Mouse (Mus musculus) neural tube, embryonic 14.5 days (tissue): Measurements from ENCODE around the gene Cd247. TPM values are rescaled to one million over a fixed set of nuclear protein-coding genes. Genes with fewer than 3 reads are reported as not detected.

Experiments
- ATAC-seq: fragments of 200-750 bp; cut with Nextera tagmentation; 2 replicates; pipeline ENCODE4 v1.8.0; 2017; ENCODE audit warnings: low read depth, mild to moderate bottlenecking, moderate TSS enrichment, moderate library complexity
- H3K27ac ChIP-seq: fragments of 300-500 bp; sonication (generic); 2 replicates; pipeline ENCODE4 v1.5.1; 2014; ENCODE audit warnings: low read depth, mild to moderate bottlenecking, control low read depth, low read length, moderate library complexity, mixed read lengths
- H3K27me3 ChIP-seq: fragments of 300-500 bp; sonication (generic); 2 replicates; pipeline ENCODE4 v1.6.1; 2014; ENCODE audit warnings: low read length; ENCODE audit not compliant: control insufficient read depth, insufficient read depth
- H3K36me3 ChIP-seq: fragments of 300-500 bp; sonication (generic); 2 replicates; pipeline ENCODE4 v1.6.1; 2014; ENCODE audit warnings: low read length, mixed read lengths; ENCODE audit not compliant: control insufficient read depth, insufficient read depth
- H3K4me1 ChIP-seq: fragments of 300-500 bp; sonication (generic); 2 replicates; pipeline ENCODE4 v1.6.1; 2014; ENCODE audit warnings: low read length; ENCODE audit not compliant: control insufficient read depth, insufficient read depth
- H3K4me2 ChIP-seq: fragments of 300-500 bp; sonication (generic); 2 replicates; pipeline ENCODE4 v1.6.1; 2014; ENCODE audit warnings: mild to moderate bottlenecking, low read depth, low read length, control low read depth
- H3K4me3 ChIP-seq: fragments of 300-500 bp; sonication (generic); 2 replicates; pipeline ENCODE4 v1.5.1; 2014; ENCODE audit warnings: low read depth, low read length, control low read depth, mixed read lengths
- H3K9ac ChIP-seq: fragments of 300-500 bp; sonication (generic); replicated peaks from 2 replicates; pipeline ENCODE4 v1.6.1; 2014; ENCODE audit warnings: low read depth, mild to moderate bottlenecking, control low read depth, low read length, mixed read lengths
- H3K9me3 ChIP-seq: fragments of 300-500 bp; sonication (generic); 2 replicates; pipeline ENCODE4 v1.6.1; 2016; ENCODE audit warnings: low read length; ENCODE audit not compliant: control insufficient read depth
- WGBS: fragments of 180-500 bp; shearing (Covaris S2); extraction: QIAGEN DNeasy Blood & Tissue Kit; methylation state at CpG from one replicate; pipeline ENCODE4 v1.1.7; 2014; 5-methylcytosine and 5-hydroxymethylcytosine counted together
- polyA plus RNA-seq: library from polyadenylated mRNA; unstranded; fragments of >200 nt; fragmentation: Nextera tagmentation; extraction: Ambion mirVana; gene quantifications from 2 replicates; pipeline ENCODE4 v1.2.1, GENCODE M21; 2014

Gene Cd247
- 0.99 and 1.1 TPM in 2 replicates for polyA plus RNA-seq

- 74% methylated on average over 8 of the region's 8 CpGs for WGBS
- H3K27me3 ChIP-seq, result no peaks in the 10 kb centered on the region
- no peak within 1 kb of the TSS for H3K9ac ChIP-seq
- H3K27ac ChIP-seq, result no peak within 1 kb of the TSS
- H3K4me1 ChIP-seq, result peaks cover 6% of the 10 kb centered on the region; the same call in 1 of the 2 replicates
- H3K36me3 ChIP-seq, result no peaks in the 10 kb centered on the region
- no peak for ATAC-seq
- H3K4me3 ChIP-seq, result no peak within 1 kb of the TSS
- no peaks in the 10 kb centered on the region for H3K9me3 ChIP-seq
- H3K4me2 ChIP-seq, result no peak within 1 kb of the TSS
Observed at GRCm38 (mm10) chr1:165788511-165788910, at the start of gene Cd247. Cd247 (plus strand) TSS chr1:165788681.

GRCm38 (mm10) chr1:165738985-165739384, 49.5 kb upstream of the Cd247 start:
- Histone ChIP-seq H3K4me2 (no peak overlapping the region), H3K9ac (no peak overlapping the region), H3K9me3 (no peaks in the 10 kb centered on the region), H3K4me1 (no peaks in the 10 kb centered on the region), H3K27me3 (no peaks in the 10 kb centered on the region), H3K27ac (no peak overlapping the region), H3K4me3 (no peak overlapping the region), H3K36me3 (no peaks in the 10 kb centered on the region)
- 68% methylated on average over 1 of the region's 1 CpGs for WGBS
- ATAC-seq, result no peak

GRCm38 (mm10) chr1:165741989-165742388, 46.5 kb upstream of the Cd247 start:
- no peak overlapping the region for H3K4me2 ChIP-seq

GRCm38 (mm10) chr1:165748053-165748452, 40.4 kb upstream of the Cd247 start:
- H3K4me3 ChIP-seq, result no peak overlapping the region
- H3K9ac ChIP-seq, result no peak overlapping the region
- no peaks in the 10 kb centered on the region for H3K27me3 ChIP-seq
- H3K27ac ChIP-seq, result no peak overlapping the region
- 39% methylated on average over 11 of the region's 11 CpGs for WGBS
- H3K4me1 ChIP-seq, result no peaks in the 10 kb centered on the region
- no peak overlapping the region for H3K4me2 ChIP-seq
- no peaks in the 10 kb centered on the region for H3K9me3 ChIP-seq
- ATAC-seq, result peak; percentile 28; the same call in 1 of the 2 replicates
- no peaks in the 10 kb centered on the region for H3K36me3 ChIP-seq

More at GRCm38 (mm10) chr1:165741989-165742388, 46.5 kb upstream of the Cd247 start:
- WGBS, result 86% methylated on average over 8 of the region's 8 CpGs
- Histone ChIP-seq H3K9me3 (no peaks in the 10 kb centered on the region), H3K27ac (no peak overlapping the region), H3K27me3 (no peaks in the 10 kb centered on the region), H3K4me3 (no peak overlapping the region), H3K4me1 (no peaks in the 10 kb centered on the region), H3K9ac (no peak overlapping the region), H3K36me3 (no peaks in the 10 kb centered on the region)
- no peak for ATAC-seq

GRCm38 (mm10) chr1:165751142-165751541, 37.3 kb upstream of the Cd247 start:
- Histone ChIP-seq H3K4me3 (no peak overlapping the region), H3K9ac (no peak overlapping the region), H3K27ac (no peak overlapping the region), H3K27me3 (no peaks in the 10 kb centered on the region), H3K9me3 (no peaks in the 10 kb centered on the region), H3K4me1 (no peaks in the 10 kb centered on the region), H3K4me2 (no peak overlapping the region), H3K36me3 (no peaks in the 10 kb centered on the region)
- no peak for ATAC-seq

- WGBS, result 88% methylated on average over 5 of the region's 5 CpGs
- no peaks in the 10 kb centered on the region for H3K4me1 ChIP-seq
- no peak overlapping the region for H3K4me3 ChIP-seq
- H3K9ac ChIP-seq, result no peak overlapping the region
- H3K36me3 ChIP-seq, result no peaks in the 10 kb centered on the region
- no peak for ATAC-seq
- H3K27me3 ChIP-seq, result no peaks in the 10 kb centered on the region
- no peak overlapping the region for H3K27ac ChIP-seq
- no peak overlapping the region for H3K4me2 ChIP-seq
- H3K9me3 ChIP-seq, result no peaks in the 10 kb centered on the region
Observed at GRCm38 (mm10) chr1:165751838-165752237, 36.6 kb upstream of the Cd247 start.

GRCm38 (mm10) chr1:165754205-165754604, 34.3 kb upstream of the Cd247 start:
- ATAC-seq, result no peak
- H3K27me3 ChIP-seq, result no peaks in the 10 kb centered on the region
- no peak overlapping the region for H3K4me2 ChIP-seq
- no peak overlapping the region for H3K27ac ChIP-seq
- H3K9me3 ChIP-seq, result no peaks in the 10 kb centered on the region
- H3K4me3 ChIP-seq, result no peak overlapping the region
- 88% methylated on average over 6 of the region's 6 CpGs for WGBS
- H3K4me1 ChIP-seq, result no peaks in the 10 kb centered on the region
- H3K36me3 ChIP-seq, result no peaks in the 10 kb centered on the region
- H3K9ac ChIP-seq, result no peak overlapping the region

- Histone ChIP-seq H3K4me1 (no peaks in the 10 kb centered on the region), H3K9ac (no peak overlapping the region), H3K27me3 (no peaks in the 10 kb centered on the region), H3K36me3 (no peaks in the 10 kb centered on the region), H3K4me3 (no peak overlapping the region), H3K9me3 (no peaks in the 10 kb centered on the region), H3K4me2 (no peak overlapping the region), H3K27ac (no peak overlapping the region)
- 62% methylated on average over 4 of the region's 4 CpGs for WGBS
- no peak for ATAC-seq
Observed at GRCm38 (mm10) chr1:165755194-165755593, 33.3 kb upstream of the Cd247 start.

GRCm38 (mm10) chr1:165761522-165762305, 26.8 kb upstream of the Cd247 start:
- 83% methylated on average over 3 of the region's 3 CpGs for WGBS
- no peak overlapping the region for H3K9ac ChIP-seq
- H3K27ac ChIP-seq, result no peak overlapping the region

More at GRCm38 (mm10) chr1:165761522-165762305, 26.8 kb upstream of the Cd247 start:
- peaks cover 5% of the 10 kb centered on the region for H3K27me3 ChIP-seq
- no peak overlapping the region for H3K4me2 ChIP-seq
- no peaks in the 10 kb centered on the region for H3K36me3 ChIP-seq
- H3K9me3 ChIP-seq, result no peaks in the 10 kb centered on the region
- H3K4me1 ChIP-seq, result peaks cover 6% of the 10 kb centered on the region; the same call in 1 of the 2 replicates
- H3K4me3 ChIP-seq, result no peak overlapping the region
- ATAC-seq, result no peak
